Mouse (Mus musculus) hindlimb bud, embryonic 11.5 days (tissue): ENCODE results near the gene Scnm1.

Experiments
- DNase-seq: peaks from one replicate; pipeline ENCODE4 v3.0.0-alpha.2; 2012; ENCODE audit warnings: low read depth, low spot score; ENCODE audit errors: extremely low spot score

Gene Scnm1

DNA sequence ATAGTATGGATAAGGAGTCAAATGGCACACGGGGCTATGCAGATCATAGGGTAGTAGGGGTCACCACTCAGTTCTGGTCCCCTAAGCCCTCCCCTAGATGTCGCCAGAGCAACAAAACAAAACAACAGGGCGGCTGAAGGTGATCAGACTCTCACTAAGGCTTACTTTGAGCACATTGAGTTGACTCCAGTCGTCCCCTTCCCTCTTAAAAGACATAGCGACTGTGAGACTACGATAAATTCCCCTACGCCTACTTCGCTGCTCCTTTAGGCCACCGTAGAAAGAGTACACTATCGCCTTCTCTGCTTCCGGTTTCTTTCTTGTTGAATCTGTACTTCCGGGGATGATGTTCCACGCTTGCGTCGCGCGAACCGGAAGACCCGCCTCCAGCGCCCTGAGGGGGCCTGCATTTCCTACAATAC, at the start of gene Scnm1, which contains the start of gene Lysmd1:
Scnm1 (minus strand) TSS at position 332 of the 422 bp plus-strand sequence.
Lysmd1 (plus strand) TSS at position 409 of the 422 bp plus-strand sequence.
- DNase-seq: peak; percentile 94

DNA sequence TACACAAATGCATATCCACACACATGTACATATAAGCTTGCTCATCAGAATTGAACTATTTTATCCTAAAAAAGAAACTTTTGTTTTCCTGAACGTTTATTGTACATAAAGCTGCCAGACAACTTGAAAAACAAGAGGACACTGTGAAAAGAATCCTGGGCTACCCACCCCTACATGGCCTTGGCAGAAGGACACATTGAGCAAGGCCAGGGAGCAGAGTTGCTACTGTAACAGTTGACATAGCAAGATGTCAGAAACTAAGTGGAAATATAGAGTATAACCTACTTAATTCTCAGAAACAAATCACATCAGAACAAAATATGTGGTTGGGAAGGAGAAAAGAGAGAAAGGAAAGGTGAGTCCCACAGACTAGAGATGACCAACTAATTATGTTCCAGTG, 48.0 kb upstream of the Scnm1 start:
- DNase-seq: no peak

DNA sequence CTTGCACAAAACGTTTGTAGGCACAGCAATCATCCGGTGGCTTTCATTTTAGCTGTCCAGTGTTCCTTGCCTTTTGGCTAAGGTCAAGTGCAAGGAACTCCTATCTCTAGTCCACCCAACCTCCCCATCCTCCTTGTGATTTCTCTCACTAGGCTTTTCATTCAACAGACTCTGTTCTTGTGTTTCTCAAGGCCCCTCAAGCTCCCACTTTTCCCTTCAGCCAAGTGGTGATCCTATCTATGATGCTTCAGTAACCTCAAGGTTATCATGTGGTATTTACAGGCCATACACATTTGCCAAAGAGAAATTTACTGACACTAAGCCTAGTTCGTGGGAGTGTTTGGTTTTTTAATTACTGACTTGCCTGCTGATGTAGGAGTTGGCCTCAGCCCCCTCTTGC, 46.1 kb upstream of the Scnm1 start:
- DNase-seq: no peak

DNA sequence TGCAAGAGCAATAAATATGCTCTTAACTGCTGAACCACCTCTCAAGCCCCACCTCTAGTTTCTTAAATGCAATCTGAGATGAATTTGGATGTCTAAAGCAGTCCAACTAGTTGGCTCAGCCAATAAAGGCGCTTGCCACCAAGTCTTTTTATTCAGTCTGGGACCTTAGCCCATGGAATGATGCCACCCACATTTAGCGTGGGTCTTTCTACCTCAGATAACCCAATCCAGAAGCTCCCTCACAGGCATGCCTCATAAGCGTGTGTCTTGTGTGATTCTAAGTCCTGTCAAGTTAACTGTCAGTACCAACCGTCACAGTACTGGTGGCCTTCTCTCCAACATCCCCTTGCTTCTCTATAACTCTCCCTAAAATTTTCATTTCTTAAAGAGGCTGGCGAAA, 45.1 kb upstream of the Scnm1 start:
- DNase-seq: no peak

DNA sequence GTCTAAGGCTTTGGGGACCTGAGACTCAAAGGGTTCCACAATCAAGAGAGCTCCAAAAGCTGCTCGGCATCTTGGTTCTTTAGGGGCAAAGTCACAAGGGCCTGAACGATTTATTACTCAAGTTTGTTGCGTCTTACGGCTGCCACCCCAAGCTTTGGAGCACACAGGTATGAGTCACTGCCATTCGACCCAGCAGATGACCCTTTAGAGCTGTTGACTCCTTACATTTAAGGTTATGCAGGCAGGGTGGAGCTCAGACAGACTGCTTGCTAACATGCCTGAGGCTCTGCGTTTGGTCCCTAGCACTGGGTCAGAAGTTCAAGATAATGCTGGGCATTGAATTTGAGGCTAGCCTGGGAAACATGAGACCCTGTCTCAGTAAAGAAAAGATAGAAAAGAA, 43.8 kb upstream of the Scnm1 start:
- no peak for DNase-seq

DNA sequence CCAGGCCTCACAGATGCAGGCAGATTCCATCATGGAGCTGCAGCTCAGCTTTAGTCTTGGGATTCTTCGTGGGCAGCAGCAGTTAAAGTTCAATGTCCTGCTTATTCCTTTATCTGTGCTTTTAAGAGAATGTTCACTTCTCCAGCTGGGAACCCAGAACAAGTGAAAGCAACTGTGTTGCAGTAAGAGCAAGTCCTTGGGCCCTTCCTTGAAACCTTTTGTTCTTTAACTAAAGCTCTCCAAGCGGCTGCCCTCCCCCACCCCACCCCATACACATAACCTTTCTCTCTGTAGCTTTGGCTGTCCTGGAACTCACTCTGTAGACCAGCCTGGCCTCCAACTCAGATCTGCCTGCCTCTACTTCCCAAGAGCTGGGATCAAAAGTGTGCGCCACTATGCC, 42.7 kb upstream of the Scnm1 start:
- DNase-seq: no peak

DNA sequence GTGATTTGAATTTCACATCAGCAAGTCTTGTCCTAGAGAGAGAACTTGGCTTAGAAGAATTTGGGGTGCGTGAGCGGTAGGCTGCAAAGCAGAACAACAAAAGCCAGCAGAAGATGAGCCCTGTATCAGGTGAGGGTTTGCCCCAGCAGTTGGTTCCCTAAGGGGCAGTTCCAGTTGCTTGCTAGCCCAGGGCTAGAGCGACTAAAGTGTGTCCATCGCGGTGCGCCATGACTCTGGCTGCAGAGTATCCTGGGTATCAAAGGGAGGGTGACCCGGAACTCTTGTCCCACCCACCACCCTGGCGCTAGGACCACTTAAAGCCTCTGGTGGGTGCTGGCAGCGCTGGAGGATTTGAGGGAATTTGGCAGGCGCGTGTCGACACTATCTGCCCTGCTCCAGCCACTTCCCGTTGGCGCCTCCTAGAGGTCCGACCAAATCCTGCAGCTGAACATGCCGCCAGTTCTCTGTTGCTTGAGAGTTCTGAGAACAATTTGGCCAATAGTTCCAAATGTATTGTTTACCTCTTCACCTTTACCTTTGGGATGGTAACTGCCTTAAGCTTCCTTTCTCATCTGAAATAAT, 40.3 kb upstream of the Scnm1 start:
- peak; percentile 56 for DNase-seq

DNA sequence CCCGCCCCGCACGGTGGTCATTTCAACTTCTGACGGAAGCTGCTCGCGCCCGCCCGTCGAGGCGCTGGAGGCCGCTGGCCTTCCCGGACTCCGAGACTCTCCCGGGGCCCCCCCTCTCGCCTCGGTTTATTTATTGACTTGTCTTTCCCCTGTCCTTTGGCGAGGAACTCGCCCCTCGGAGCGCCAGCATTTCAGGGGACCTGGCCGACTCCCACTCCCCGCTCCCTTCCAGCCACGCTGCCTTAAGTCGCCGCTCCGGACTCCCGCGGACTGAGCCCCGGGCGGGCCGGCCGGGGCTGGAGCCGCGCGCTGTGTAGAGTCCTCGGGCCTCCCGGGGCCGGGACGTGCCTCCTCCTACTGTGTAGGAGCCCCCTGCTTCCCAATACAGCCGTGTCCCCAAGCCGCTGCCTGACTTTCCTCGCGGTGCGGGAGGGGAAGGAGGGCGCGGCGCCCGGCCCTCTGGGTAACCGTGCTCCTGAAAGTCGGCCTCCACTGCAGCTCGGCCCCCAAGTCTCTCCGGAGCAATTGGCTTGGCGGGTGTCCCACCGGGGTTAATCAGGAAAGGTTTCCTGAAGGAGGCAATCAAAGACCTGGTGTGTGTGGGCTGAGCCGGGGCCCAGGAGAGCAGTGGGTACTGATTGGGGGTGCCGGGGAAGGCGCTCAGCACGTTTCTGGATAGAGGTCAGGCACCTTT, 39.6 kb upstream of the Scnm1 start:
- DNase-seq: no peak

DNA sequence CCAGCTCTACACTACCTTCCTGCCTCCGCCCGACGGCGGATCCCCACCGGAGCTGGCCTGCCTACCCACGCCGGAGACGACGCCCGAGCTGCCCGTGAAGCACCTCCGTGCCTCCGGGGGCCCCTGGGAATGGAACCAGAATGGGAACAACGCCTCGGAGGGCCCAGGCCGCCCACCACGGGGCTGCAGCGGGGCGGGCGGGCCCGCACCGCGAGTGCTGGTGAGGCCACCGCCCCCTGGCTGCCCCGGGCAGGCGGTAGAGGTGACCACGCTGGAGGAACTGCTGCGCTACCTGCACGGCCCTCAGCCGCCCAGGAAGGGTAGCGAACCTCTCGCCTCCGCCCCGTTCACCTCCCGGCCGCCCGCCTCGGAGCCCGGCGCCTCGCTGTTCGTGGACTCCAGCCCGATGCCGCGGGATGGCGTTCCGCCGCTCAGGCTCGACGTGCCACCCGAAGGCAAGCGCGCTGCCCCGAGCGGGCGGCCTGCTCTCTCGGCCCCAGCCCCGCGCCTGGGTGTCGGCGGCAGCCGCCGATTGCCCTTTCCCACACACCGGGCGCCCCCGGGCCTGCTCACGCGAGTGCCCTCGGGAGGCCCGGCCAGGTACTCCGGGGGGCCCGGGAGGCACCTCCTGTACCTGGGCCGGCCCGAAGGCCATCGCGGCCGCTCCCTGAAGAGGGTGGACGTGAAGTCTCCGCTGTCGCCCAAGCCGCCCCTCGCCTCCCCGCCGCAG, 38.9 kb upstream of the Scnm1 start:
- no peak for DNase-seq

DNA sequence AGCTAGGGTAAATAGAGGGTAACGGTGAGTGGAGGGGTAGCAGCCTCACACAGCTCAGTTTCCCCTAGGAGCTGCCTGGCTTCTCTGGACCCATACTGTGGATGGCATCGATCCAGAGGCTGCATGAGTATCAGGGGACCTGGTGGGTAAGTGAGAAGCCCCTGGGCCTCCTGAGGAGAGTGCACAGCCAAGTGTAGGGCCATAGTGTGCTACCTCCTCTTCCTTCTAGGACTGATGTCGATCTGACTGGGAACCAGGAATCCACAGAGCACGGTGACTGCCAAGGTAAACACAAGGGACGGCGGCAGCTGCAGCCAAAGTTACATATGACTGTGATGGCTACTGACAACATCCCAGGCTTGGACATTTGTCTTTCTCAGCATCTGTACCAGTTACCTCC, 37.3 kb upstream of the Scnm1 start:
- no peak for DNase-seq

DNA sequence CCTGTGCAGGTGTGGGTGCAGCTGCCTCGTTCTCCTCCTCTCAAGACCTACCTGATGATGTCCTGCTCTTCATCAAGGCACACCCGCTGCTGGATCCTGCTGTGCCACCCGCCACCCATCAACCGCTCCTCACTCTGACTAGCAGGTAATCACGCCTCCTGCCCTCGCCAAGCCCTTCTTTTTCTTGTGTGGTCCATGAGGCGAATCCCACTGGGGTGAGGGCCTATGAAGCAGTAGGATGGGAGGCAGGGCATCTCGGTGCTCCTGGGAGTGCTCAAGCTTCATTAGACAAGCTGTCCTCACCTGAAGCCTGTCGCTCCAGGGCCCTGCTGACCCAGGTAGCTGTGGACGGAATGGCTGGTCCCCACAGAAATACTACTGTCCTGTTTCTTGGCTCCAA, 36.2 kb upstream of the Scnm1 start:
- DNase-seq: no peak

DNA sequence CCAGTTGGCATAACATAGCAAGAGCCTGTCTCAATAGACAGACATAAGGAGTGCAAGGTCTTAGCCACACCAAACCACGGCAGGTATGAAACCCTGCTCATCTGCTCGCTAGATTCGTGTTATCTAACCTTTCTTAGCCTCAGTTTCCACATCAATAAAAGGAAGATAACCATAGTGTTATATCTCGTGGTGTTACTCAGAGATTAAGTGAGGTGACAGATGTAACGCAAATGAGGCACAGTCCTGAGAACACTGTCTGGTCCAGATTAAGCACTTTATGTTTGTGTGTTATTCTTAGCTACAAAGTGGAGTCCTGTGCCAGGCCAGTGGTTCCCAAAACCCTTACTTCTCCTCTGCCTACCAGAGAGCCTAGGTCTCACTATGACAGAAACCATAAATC, 31.0 kb upstream of the Scnm1 start:
- DNase-seq: no peak

DNA sequence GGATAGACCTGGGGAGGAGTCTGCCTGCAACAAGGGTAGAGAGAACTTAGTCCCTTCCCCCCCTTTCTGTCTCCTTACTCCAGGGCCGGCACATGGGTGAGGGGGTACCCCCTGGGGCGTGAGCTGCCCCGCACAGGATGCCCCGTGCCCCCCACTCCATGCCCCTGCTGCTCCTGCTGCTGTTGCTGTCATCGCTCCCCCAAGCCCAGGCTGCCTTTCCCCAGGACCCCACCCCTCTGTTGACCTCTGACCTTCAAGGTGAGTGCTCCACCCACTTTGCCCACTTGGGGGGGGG, 30.4 kb upstream of the Scnm1 start:
- DNase-seq: no peak

DNA sequence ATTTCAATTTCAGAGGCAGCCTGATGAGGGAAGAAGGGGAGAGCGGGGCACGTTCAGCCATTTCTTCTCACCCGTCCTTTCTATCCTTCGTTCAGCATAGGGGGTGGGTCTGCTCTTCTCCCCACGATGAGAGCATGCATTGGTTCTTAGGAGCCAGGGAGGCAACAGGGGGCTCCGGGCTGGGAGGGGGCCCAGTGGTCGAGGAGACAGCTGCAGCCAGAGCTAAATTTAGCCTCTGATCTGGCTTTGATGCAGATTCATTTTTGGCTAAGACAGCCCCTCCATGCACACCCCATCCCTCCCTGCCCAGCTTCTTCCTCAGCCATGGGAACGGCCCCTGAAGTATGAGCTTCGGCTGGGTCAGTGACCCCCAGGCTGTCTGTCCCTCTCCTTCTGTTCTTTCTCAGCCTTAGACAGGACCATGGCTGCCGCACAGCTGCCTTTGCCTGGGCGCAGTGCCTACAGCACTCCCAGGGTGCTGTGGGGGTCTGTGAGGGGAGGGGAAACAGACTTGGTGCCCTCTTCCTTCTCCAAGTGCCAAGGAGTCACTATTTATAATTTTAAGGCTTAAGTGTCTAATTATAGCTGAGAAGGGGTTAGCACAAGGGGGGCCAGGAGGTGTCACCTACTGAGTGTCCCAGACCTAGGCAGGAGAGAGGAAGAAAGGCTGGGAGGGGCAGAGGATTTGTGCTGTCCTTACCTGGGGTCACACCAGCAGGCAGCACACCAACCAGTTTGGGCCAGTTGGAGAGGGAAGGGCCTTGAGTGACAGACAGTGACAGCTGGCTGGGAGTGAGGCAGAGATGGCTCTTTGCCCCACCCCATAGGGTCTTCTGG, 29.8 kb upstream of the Scnm1 start:
- no peak for DNase-seq

DNA sequence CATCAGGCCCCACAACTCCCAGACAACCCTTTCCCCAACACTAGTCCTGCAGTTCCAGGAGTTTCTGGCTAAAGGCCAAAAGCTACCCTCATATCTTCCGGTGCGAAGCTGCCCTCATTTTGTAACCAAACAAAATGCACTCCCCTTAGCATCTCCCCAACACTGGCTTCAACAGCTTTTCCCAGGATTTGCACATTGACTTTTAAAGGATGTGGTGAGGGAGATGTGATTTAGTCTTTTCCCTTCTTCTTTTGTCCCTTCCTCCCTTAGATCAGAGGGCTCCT, 28.5 kb upstream of the Scnm1 start:
- no peak for DNase-seq

DNA sequence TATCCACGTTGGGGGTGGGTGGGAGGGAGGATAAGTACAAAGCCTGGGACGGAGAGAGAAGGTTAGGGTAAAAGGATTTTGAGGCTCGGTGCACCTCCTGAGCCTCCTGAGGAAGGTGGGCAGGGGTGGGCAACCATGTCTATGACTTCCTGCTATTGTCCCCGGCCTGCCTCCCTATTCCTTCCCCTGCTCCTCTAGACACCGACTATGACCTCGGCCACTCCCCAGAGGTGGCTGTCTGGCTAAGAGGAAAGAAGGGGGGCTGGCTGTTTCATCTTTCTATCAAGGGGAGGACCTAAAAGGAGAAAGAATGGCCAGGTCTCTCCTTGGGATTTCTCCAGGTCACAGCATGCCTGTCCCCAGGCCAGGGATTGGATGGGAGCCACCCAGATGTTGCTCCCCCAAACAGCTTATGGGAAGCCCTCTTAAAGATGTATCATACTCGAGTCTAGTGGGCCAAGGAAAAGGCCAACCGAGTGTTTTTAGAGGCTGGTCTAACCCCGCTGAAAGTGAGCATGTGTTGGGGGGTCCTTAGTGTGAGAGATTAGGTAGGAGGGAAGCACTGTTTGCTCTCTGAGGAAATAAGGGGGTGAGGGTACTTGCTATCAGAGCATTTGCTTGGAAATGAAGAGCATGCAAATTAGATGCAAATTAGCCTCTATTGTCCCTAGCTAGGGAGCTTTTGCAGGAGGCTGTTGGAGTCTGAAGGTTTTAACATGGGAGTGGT, 28.0 kb upstream of the Scnm1 start:
- DNase-seq: no peak

DNA sequence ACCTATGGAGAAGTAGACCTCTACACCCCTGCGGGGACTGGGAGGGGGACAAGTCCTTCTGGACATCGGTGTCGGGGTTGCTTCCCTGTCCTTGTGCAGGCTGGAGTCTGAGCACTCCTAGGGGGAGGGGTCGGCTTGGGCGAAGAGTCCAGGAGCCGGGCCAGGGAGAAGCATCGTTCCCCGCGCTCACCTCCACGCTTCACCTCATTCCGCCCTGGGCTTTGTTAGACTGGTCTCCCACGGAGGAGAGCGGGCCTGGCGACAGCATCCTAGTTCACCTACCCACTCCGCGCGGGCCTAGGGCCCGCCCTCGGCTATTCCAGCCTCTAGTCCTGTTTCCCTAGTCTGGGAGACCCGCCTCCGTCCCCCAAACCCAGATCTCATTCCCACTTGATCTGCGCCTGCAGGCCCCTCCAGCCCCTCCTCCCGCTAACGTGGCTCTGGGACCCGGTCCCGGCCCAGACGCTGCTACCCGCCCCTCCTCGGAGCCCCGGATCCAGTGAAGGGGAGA, 27.3 kb upstream of the Scnm1 start:
- DNase-seq: no peak

DNA sequence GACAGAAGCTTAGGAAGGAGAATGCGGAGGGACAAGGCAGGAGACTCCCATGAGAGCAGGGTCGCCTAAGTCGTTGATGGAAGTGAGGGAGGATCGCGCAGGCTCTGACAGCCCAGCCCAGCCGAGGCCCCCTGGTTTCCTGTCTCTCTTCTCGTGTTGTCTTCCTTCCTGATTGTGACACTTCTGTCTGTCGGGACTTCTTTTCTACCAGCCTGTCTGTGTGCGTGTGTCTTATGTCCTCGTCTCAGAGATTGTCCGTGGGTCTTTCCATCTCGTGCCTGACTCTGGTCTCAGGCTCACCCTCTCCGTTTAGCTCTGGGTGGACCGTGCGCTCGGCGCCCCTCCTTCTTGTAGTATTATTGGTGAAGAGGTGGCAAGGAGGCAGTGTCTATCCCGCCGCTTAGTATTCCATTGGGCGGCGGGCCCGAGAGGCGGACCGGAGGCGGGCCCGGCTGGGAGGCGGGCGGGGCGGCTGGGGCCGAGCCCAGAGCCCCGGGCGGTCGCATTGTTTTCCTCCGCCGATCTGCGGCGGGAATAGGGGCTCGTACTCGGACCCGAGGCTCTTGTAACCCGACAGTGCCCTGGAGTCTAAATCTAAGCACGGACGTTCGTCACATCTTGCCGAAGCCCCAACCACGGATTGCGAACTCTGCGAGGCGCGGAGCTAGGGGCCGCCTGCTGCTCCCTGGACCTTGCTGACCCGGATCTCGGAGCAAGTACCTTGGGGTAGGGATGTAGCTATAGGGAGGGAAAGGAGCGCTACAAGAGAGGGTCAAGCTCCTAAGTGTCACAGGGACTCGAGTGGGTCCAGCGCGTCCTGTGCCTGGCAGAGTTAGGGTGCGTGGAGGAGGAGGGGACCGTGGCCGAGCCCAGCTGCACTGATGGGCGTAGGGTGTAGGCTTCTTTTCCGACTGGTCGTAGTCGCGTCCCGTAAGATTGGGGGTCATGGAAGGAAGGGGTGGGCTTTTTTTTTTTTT, 26.5 kb upstream of the Scnm1 start, which contains the start of gene Sema6c:
Sema6c (plus strand) TSS at position 471 of the 977 bp plus-strand sequence.
- DNase-seq: peak; percentile 66

DNA sequence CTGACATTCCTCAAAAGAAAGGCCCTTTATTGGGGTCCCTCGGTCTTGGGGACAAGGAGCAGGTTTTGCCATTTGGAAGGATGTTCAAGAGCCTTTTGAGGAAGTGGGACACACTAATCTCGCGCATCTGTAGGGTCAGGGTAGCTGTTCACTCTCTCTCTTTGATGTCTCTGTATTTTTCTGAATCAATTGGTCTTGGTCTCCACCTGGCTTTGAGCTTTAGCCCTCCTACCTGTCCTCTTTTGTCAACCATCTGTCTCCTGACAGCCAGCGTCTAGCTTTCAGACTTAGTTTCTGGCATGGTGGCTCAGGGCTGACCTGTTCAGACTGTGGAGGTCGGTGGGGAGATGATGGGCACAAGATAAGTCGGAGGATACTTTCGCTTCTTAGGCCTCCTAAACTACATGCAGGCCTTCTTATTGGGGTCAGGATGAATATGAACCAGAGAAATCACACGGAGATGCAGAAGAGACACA, 25.7 kb upstream of the Scnm1 start:
- DNase-seq: no peak

DNA sequence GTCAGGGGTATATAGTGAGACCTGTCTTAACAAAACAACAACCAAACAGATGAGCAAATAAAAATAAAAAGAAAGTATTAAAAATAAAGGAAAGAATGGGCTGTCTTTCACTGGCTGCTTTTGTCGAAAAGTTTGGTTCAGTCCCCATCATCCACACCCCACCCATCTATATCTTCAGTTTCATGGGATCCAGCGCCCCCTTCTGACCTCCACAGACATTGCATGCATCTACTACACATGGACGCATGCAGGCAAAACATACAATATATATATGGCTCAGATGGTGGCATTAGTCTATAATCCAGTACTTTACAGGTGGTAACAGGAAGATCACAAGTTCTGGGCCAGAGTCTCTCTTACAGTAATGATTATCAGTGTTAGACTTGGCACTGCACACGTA, 20.1 kb upstream of the Scnm1 start:
- DNase-seq: no peak
